Mouse (Mus musculus): ENCODE measurements around the gene Capn7.

DNA sequence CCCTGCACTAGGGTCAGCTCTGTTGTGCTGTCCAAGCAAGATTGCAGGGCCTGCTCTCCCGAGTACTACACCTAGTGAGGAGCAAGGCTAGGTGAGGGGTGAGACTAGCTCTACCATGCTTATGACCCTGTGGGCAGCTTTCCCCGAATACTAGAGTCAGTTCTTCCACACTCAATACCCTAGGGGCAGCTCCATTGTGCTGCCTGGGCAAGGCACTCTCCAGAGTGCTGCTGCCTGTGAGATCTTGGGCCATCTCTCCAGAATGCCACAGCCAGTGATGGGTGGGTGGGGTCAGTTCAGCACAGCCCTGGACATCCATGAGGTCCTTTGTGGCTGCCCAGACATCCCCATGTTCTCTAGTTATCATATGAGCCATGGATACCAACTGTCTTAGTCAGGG is 6.7 kb upstream of the Capn7 start:
- no peak for TF ChIP-seq POLR2A (IDR thresholded peaks at IDR 0.05; ENCODE audit: low read depth, low read length)
- TF ChIP-seq CTCF (IDR thresholded peaks at IDR 0.05; ENCODE audit: extremely low read depth, insufficient read length, insufficient replicate concordance, low read depth, low read length) = no peak

Measured in small intestine, adult 2 months (tissue).